Mouse (Mus musculus) G1E (cell line): ENCODE data around the gene Irgq. TPM values are rescaled to one million over a fixed set of nuclear protein-coding genes. Genes with fewer than 3 reads are reported as not detected.
"Not testable (repeated sequence)": the region's sequence is repeated elsewhere in the genome, so short reads cannot be mapped to it uniquely, and the experiment has no call there.

Experiments used
- ATAC-seq: 2 replicates; pipeline ENCODE4 v1.8.0; 2016; ENCODE audit warnings: mild to moderate bottlenecking; ENCODE audit not compliant: insufficient number of reproducible peaks, poor library complexity, low FRiP score, severe bottlenecking; ENCODE audit errors: extremely low read depth
- DNase-seq: peaks from one replicate; pipeline ENCODE4 v3.0.0; 2012; ENCODE audit warnings: low spot score
- H3K27me3 ChIP-seq: 2 replicates; pipeline ENCODE4 v1.6.1; 2012; ENCODE audit warnings: mild to moderate bottlenecking, low read length, inconsistent platforms; ENCODE audit not compliant: insufficient read depth
- H3K36me3 ChIP-seq: replicated peaks from 2 replicates; pipeline ENCODE3; 2012; ENCODE audit warnings: mild to moderate bottlenecking, inconsistent platforms
- H3K4me1 ChIP-seq: 2 replicates; pipeline ENCODE4 v1.6.1; 2012; ENCODE audit warnings: low read depth, low read length, inconsistent platforms, mixed read lengths; ENCODE audit not compliant: insufficient read depth
- H3K4me3 ChIP-seq: 2 replicates; pipeline ENCODE4 v1.5.1; 2012; ENCODE audit warnings: low read depth, mild to moderate bottlenecking, inconsistent platforms, low read length, moderate library complexity, mixed read lengths
- H3K9me3 ChIP-seq: replicated peaks from 2 replicates; pipeline ENCODE4 v1.6.1; 2012; ENCODE audit warnings: inconsistent platforms
- CTCF ChIP-seq: IDR thresholded peaks from 2 replicates; pipeline ENCODE4 v1.5.1; 2012; ENCODE audit warnings: low read depth, low read length, inconsistent platforms, mixed read lengths
- GATA1 ChIP-seq: IDR thresholded peaks from 2 replicates; pipeline ENCODE4 v1.6.1; 2012; ENCODE audit warnings: borderline replicate concordance, low read length, inconsistent platforms, mixed read lengths
- GATA2 ChIP-seq: IDR thresholded peaks from 2 replicates; pipeline ENCODE4 v1.6.1; 2012; ENCODE audit warnings: low read depth, low read length, inconsistent platforms, borderline replicate concordance
- POLR2AphosphoS5 ChIP-seq: IDR thresholded peaks from 2 replicates; pipeline ENCODE4 v1.6.1; 2012; ENCODE audit warnings: low read depth, low read length, inconsistent platforms; ENCODE audit not compliant: insufficient replicate concordance
- TAL1 ChIP-seq: conservative IDR thresholded peaks from 2 replicates; pipeline ENCODE4 v1.6.1; 2012; ENCODE audit warnings: low read depth, low read length, inconsistent platforms, mixed read lengths
- polyA plus RNA-seq: library from polyadenylated mRNA; stranded (reverse); fragments of >175 nt; gene quantifications from 2 replicates; pipeline ENCODE4 v1.2.3, GENCODE M21; 2012
- total RNA-seq, 2 experiments: library from RNA; stranded (forward) in 1 of 2; stranded (reverse) in 1 of 2; fragments of 200-1000 nt in 1 of 2; fragments of >200 nt in 1 of 2; fragmentation: Nextera tagmentation in 1 of 2; gene quantifications; 2 replicates each; pipeline ENCODE4 v1.2.3; 2014 to 2017

Irgq gene
- total and polyA plus RNA-seq, 3 experiments, result 3.6 to 5.5 (median 4.0) TPM

- peak overlapping the region; percentile 93 for H3K4me3 ChIP-seq
- peak; percentile 23 for DNase-seq
- peaks cover 36% of the 10 kb centered on the region for H3K4me1 ChIP-seq
- ATAC-seq, result no peak
- H3K9me3 ChIP-seq, result no peaks in the 10 kb centered on the region
- TF ChIP-seq GATA1, result no peak
- H3K36me3 ChIP-seq, result peaks cover 30% of the 10 kb centered on the region
- peaks cover 6% of the 10 kb centered on the region; the same call in 1 of the 2 replicates for H3K27me3 ChIP-seq
These were observed 22.8 kb upstream of the Irgq start for GRCm38 (mm10) chr7:24507726-24508114.

DNA sequence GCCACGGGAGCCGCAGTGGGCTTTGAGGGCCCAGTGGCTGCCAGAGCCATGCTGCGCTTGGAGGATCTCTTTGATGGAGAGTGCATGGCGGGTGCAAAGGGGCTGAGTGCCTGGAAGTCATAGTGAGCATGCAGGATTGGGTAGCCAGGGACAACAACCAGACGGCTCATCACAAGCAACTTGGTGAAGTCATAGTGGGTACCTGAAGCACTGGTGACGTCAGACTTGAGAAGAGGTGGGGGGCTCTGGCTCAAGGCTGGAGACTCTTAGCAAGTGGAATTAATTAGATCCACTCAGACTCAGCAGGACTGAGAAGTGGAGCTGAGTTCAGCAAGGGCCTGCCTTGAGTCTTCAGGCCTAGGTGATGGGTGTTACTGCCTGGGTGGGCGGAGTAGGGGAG lies 18.1 kb upstream of the Irgq start, which contains the start of gene AC161166.1:
Gene AC161166.1, minus strand, starts transcription at position 101 of the 400 bp plus-strand sequence.
- H3K9me3 ChIP-seq, result no peaks in the 10 kb centered on the region
- TF ChIP-seq CTCF, result no peak
- TF ChIP-seq GATA1, result no peak
- no peak for TF ChIP-seq POLR2AphosphoS5
- TF ChIP-seq GATA2, result no peak
- no peak for TF ChIP-seq TAL1
- ATAC-seq (no peak), DNase-seq (no peak)
- peaks cover 47% of the 10 kb centered on the region for H3K36me3 ChIP-seq
- no peaks in the 10 kb centered on the region for H3K27me3 ChIP-seq
- H3K4me1 ChIP-seq, result peaks cover 12% of the 10 kb centered on the region
- H3K4me3 ChIP-seq, result no peak within 1 kb of the TSS

DNA sequence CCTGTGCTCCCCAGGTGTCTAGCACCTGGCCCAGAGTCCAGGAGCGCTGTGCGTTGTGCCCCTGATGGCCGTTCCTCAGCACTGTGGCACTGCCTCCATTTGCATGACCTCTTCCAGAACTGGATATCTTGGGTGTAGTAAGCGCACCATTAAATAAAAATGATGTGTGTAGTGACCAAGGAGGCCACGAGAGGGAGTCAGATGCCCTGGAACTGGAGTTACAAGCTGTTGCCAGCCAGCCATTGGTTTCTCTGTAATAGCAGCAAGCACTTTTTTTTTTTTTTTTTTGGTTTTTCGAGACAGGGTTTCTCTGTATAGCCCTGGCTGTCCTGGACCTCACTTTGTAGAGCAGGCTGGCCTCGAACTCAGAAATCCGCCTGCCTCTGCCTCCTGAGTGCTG lies 14.2 kb upstream of the Irgq start:
- DNase-seq, result peak; percentile 22
- peak; percentile 7; the same call in 1 of the 2 replicates for TF ChIP-seq CTCF
- peaks cover 38% of the 10 kb centered on the region for H3K36me3 ChIP-seq

DNA sequence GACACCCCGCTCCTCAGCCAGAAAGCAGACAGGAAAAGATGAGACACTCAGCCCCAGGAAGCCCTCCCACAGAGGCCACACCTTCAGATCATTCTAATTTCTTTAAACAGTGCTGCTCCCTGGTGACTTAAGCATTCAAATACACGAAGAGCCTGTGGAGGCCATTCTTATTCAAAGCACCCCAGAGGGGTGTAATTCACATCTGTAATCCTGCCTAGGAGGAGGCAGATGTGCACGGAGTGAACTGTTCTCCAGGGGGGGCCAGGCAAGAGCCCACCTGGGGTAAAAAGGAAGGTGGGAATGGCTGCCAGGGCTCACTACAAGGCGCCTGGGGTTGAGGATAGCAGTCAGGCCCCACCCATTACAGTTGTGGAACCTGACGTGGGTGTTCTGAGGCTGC lies 13.4 kb upstream of the Irgq start:
- Histone ChIP-seq H3K4me1 (no peaks in the 10 kb centered on the region; the same call in 1 of the 2 replicates), H3K36me3 (peaks cover 31% of the 10 kb centered on the region), H3K27me3 (peaks cover 8% of the 10 kb centered on the region; the same call in 1 of the 2 replicates), H3K4me3 (no peak overlapping the region), H3K9me3 (no peaks in the 10 kb centered on the region)
- TF ChIP-seq TAL1, result no peak
- no peak for TF ChIP-seq CTCF
- TF ChIP-seq GATA1, result no peak
- no peak for TF ChIP-seq POLR2AphosphoS5
- no peak for TF ChIP-seq GATA2
- no peak for ATAC-seq
- DNase-seq, result no peak

More for the DNA sequence above, 14.2 kb upstream of the Irgq start:
- not testable (repeated sequence) for H3K4me1 ChIP-seq, H3K9me3 ChIP-seq, H3K4me3 ChIP-seq, ATAC-seq, H3K27me3 ChIP-seq

DNA sequence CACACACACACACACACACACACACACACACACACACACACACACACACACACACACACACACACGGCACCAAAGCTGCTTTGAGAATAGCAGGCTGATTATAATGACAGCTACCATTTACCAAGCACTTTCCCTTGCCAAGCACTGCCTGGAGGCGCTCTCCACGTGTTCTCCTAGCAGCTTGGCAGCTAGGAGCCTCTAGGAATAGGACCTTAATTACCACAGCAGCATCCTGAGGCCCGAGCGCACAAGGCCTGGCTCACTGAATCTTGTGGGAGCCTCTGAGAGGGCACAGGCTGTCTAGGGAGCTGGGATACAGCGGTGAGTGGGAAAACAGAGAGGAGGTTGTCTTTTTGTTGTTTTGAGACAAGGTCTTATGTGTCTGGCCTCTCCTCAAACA lies 12.8 kb upstream of the Irgq start:
- Histone ChIP-seq H3K4me3 (no peak overlapping the region), H3K27me3 (peaks cover 12% of the 10 kb centered on the region; the same call in 1 of the 2 replicates), H3K4me1 (no peaks in the 10 kb centered on the region; the same call in 1 of the 2 replicates), H3K9me3 (no peaks in the 10 kb centered on the region), H3K36me3 (peaks cover 25% of the 10 kb centered on the region)
- no peak for DNase-seq
- TF ChIP-seq GATA1 (no peak), GATA2 (no peak), TAL1 (no peak), CTCF (no peak), POLR2AphosphoS5 (no peak)
- no peak for ATAC-seq

- ATAC-seq, result no peak
- Histone ChIP-seq H3K36me3 (peaks cover 16% of the 10 kb centered on the region), H3K9me3 (no peaks in the 10 kb centered on the region)
These were observed 11.4 kb upstream of the Irgq start for GRCm38 (mm10) chr7:24519130-24519529.

DNA sequence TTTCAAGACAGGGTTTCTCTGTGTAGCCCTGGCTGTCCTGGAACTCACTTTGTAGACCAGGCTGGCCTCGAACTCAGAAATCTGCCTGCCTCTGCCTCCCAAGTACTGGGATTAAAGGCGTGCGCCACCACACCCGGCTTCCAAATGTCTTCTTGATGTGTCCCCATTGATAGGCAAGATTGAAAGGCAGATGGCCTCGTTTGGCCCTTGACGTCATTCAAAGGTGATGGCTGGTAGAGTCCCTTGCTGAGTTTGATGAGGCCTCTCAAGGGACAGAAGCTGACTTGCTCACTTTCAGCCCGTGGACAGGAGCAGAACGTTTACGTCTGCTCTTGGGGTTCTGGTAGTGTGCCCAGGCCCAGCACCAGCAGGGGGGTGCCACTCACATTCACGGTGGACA lies 10.4 kb upstream of the Irgq start:
- H3K4me1 ChIP-seq, result not testable (repeated sequence)

More at GRCm38 (mm10) chr7:24519130-24519529, 11.4 kb upstream of the Irgq start:
- no peak overlapping the region for H3K4me3 ChIP-seq
- H3K4me1 ChIP-seq, result no peaks in the 10 kb centered on the region
- peaks cover 22% of the 10 kb centered on the region for H3K27me3 ChIP-seq
- DNase-seq, result no peak
- TF ChIP-seq GATA2, result no peak

More for the DNA sequence above, 10.4 kb upstream of the Irgq start:
- H3K9me3 ChIP-seq, DNase-seq, H3K4me3 ChIP-seq, ATAC-seq, H3K36me3 ChIP-seq: not testable (repeated sequence)
- H3K27me3 ChIP-seq, result peaks cover 22% of the 10 kb centered on the region
